Mouse (Mus musculus) lung, embryonic 16.5 days (tissue): ENCODE results near the gene Mapk1. TPM values are rescaled to one million over a fixed set of nuclear protein-coding genes. Genes with fewer than 3 reads are reported as not detected.

Source experiments
- ATAC-seq: fragments of 200-750 bp; cut with Nextera tagmentation; 2 replicates; pipeline ENCODE4 v1.8.0; 2017; ENCODE audit warnings: low read depth, mild to moderate bottlenecking, moderate library complexity
- H3K27ac ChIP-seq: fragments of 300-500 bp; sonication (generic); 2 replicates; pipeline ENCODE4 v1.5.1; 2014; ENCODE audit warnings: mild to moderate bottlenecking, control low read depth, low read length
- H3K27me3 ChIP-seq: fragments of 300-500 bp; sonication (generic); 2 replicates; pipeline ENCODE4 v1.6.1; 2014; ENCODE audit warnings: low read depth, low read length, mixed read lengths; ENCODE audit not compliant: control insufficient read depth, insufficient read depth
- H3K36me3 ChIP-seq: fragments of 300-500 bp; sonication (generic); 2 replicates; pipeline ENCODE4 v1.6.1; 2014; ENCODE audit warnings: low read length; ENCODE audit not compliant: control insufficient read depth, insufficient read depth
- H3K4me1 ChIP-seq: fragments of 300-500 bp; sonication (generic); replicated peaks from 2 replicates; pipeline ENCODE4 v1.6.1; 2014; ENCODE audit warnings: low read length, mixed read lengths; ENCODE audit not compliant: control insufficient read depth, insufficient read depth
- H3K4me2 ChIP-seq: fragments of 300-500 bp; sonication (generic); 2 replicates; pipeline ENCODE4 v1.6.1; 2014; ENCODE audit warnings: low read depth, low read length, control low read depth
- H3K4me3 ChIP-seq: fragments of 300-500 bp; sonication (generic); 2 replicates; pipeline ENCODE4 v1.5.1; 2014; ENCODE audit warnings: mild to moderate bottlenecking, low read length, control low read depth
- H3K9ac ChIP-seq: fragments of 300-500 bp; sonication (generic); 2 replicates; pipeline ENCODE4 v1.6.1; 2014; ENCODE audit warnings: low read length, control low read depth
- H3K9me3 ChIP-seq: fragments of 300-500 bp; sonication (generic); 2 replicates; pipeline ENCODE4 v1.6.1; 2016; ENCODE audit warnings: low read length; ENCODE audit not compliant: control insufficient read depth
- WGBS: fragments of 180-500 bp; shearing (Covaris S2); extraction: QIAGEN DNeasy Blood & Tissue Kit; methylation state at CpG from one replicate; pipeline ENCODE4 v1.1.7; 2014; 5-methylcytosine and 5-hydroxymethylcytosine counted together
- polyA plus RNA-seq: library from polyadenylated mRNA; unstranded; fragments of >200 nt; fragmentation: Nextera tagmentation; extraction: Ambion mirVana; gene quantifications from 2 replicates; pipeline ENCODE4 v1.2.1, GENCODE M21; 2015

Gene Mapk1
- polyA plus RNA-seq, 1 experiment from 2014 or later = 150 TPM

GRCm38 (mm10) chr16:17041417-17041816 is 58.2 kb downstream of the Mapk1 start:
- no peaks in the 10 kb centered on the region for H3K9me3 ChIP-seq
- H3K27ac ChIP-seq = no peak overlapping the region
- WGBS = 94% methylated on average over 1 of the region's 1 CpGs
- no peak overlapping the region for H3K4me2 ChIP-seq
- H3K4me3 ChIP-seq = no peak overlapping the region
- ATAC-seq = no peak
- H3K4me1 ChIP-seq = no peaks in the 10 kb centered on the region
- no peaks in the 10 kb centered on the region for H3K27me3 ChIP-seq
- H3K9ac ChIP-seq = no peak overlapping the region
- peaks cover 45% of the 10 kb centered on the region for H3K36me3 ChIP-seq

- Histone ChIP-seq H3K4me2 (no peak overlapping the region), H3K36me3 (peaks cover 38% of the 10 kb centered on the region), H3K9me3 (no peaks in the 10 kb centered on the region), H3K27ac (no peak overlapping the region), H3K9ac (no peak overlapping the region), H3K4me3 (no peak overlapping the region), H3K27me3 (no peaks in the 10 kb centered on the region), H3K4me1 (no peaks in the 10 kb centered on the region)
- WGBS = 89% methylated on average over 3 of the region's 3 CpGs
- ATAC-seq = no peak
These were observed 61.1 kb downstream of the Mapk1 start for GRCm38 (mm10) chr16:17044320-17044719.

- H3K27me3 ChIP-seq = no peaks in the 10 kb centered on the region
- H3K9ac ChIP-seq = no peak overlapping the region
- H3K36me3 ChIP-seq = peaks cover 32% of the 10 kb centered on the region
- H3K9me3 ChIP-seq = no peaks in the 10 kb centered on the region
- WGBS = 79% methylated on average over 3 of the region's 3 CpGs
- no peaks in the 10 kb centered on the region for H3K4me1 ChIP-seq
- H3K4me2 ChIP-seq = no peak overlapping the region
- ATAC-seq = no peak
- no peak overlapping the region for H3K4me3 ChIP-seq
- H3K27ac ChIP-seq = no peak overlapping the region
These were observed 62.1 kb downstream of the Mapk1 start for GRCm38 (mm10) chr16:17045287-17045686.

- 91% methylated on average over 1 of the region's 1 CpGs for WGBS
- no peaks in the 10 kb centered on the region for H3K27me3 ChIP-seq
- no peak for ATAC-seq
- H3K9me3 ChIP-seq = no peaks in the 10 kb centered on the region
- no peak overlapping the region for H3K4me3 ChIP-seq
- H3K36me3 ChIP-seq = peaks cover 14% of the 10 kb centered on the region; the same call in 1 of the 2 replicates
- H3K9ac ChIP-seq = no peak overlapping the region
- no peak overlapping the region for H3K4me2 ChIP-seq
- no peak overlapping the region for H3K27ac ChIP-seq
- H3K4me1 ChIP-seq = no peaks in the 10 kb centered on the region
These were observed 66.7 kb downstream of the Mapk1 start for GRCm38 (mm10) chr16:17049886-17050285.

GRCm38 (mm10) chr16:17052087-17052486 is 68.9 kb downstream of the Mapk1 start:
- H3K4me2 ChIP-seq = no peak overlapping the region
- H3K9me3 ChIP-seq = no peaks in the 10 kb centered on the region
- no peak overlapping the region for H3K9ac ChIP-seq
- peaks cover 8% of the 10 kb centered on the region; the same call in 1 of the 2 replicates for H3K36me3 ChIP-seq
- 76% methylated on average over 7 of the region's 7 CpGs for WGBS
- H3K4me3 ChIP-seq = no peak overlapping the region
- no peaks in the 10 kb centered on the region for H3K27me3 ChIP-seq
- 0 out of 2 replicates have a peak, but pooled peaks have one; percentile 20 for ATAC-seq
- no peak overlapping the region for H3K27ac ChIP-seq
- H3K4me1 ChIP-seq = no peaks in the 10 kb centered on the region

- 67% methylated on average over 3 of the region's 3 CpGs for WGBS
- no peak for ATAC-seq
- no peaks in the 10 kb centered on the region for H3K27me3 ChIP-seq
- no peak overlapping the region for H3K27ac ChIP-seq
- no peaks in the 10 kb centered on the region for H3K9me3 ChIP-seq
- no peak overlapping the region for H3K4me3 ChIP-seq
- no peaks in the 10 kb centered on the region for H3K4me1 ChIP-seq
- no peak overlapping the region for H3K9ac ChIP-seq
- H3K4me2 ChIP-seq = no peak overlapping the region
- peaks cover 2% of the 10 kb centered on the region; the same call in 1 of the 2 replicates for H3K36me3 ChIP-seq
These were observed 70.7 kb downstream of the Mapk1 start for GRCm38 (mm10) chr16:17053903-17054302.

- Histone ChIP-seq H3K4me3 (no peak overlapping the region), H3K9ac (no peak overlapping the region), H3K36me3 (no peaks in the 10 kb centered on the region), H3K4me1 (no peaks in the 10 kb centered on the region), H3K27ac (no peak overlapping the region), H3K9me3 (no peaks in the 10 kb centered on the region), H3K27me3 (no peaks in the 10 kb centered on the region), H3K4me2 (no peak overlapping the region)
- 80% methylated on average over 3 of the region's 3 CpGs for WGBS
- no peak for ATAC-seq
These were observed 72.4 kb downstream of the Mapk1 start for GRCm38 (mm10) chr16:17055584-17055983.

- Histone ChIP-seq H3K4me3 (no peak overlapping the region), H3K4me2 (no peak overlapping the region), H3K4me1 (no peaks in the 10 kb centered on the region; the same call in 1 of the 2 replicates), H3K9ac (no peak overlapping the region), H3K9me3 (no peaks in the 10 kb centered on the region), H3K27me3 (no peaks in the 10 kb centered on the region), H3K36me3 (no peaks in the 10 kb centered on the region), H3K27ac (no peak overlapping the region)
- 61% methylated on average over 1 of the region's 1 CpGs for WGBS
- no peak for ATAC-seq
These were observed 79.2 kb downstream of the Mapk1 start for GRCm38 (mm10) chr16:17062338-17062737.

GRCm38 (mm10) chr16:17067552-17067951 is 84.4 kb downstream of the Mapk1 start:
- H3K9ac ChIP-seq = no peak overlapping the region
- H3K4me3 ChIP-seq = no peak overlapping the region
- ATAC-seq = no peak
- WGBS = 81% methylated on average over 2 of the region's 2 CpGs
- H3K4me2 ChIP-seq = no peak overlapping the region
- H3K4me1 ChIP-seq = no peaks in the 10 kb centered on the region; the same call in 1 of the 2 replicates
- H3K36me3 ChIP-seq = no peaks in the 10 kb centered on the region
- no peaks in the 10 kb centered on the region for H3K27me3 ChIP-seq
- H3K27ac ChIP-seq = no peak overlapping the region
- no peaks in the 10 kb centered on the region for H3K9me3 ChIP-seq
